Mouse (Mus musculus) midbrain, embryonic 13.5 days (tissue): ENCODE measurements around the gene Sec1. TPM values are rescaled to one million over a fixed set of nuclear protein-coding genes. Genes with fewer than 3 reads are reported as not detected.

Experiments used
- ATAC-seq: fragments of 200-750 bp; cut with Nextera tagmentation; 2 replicates; pipeline ENCODE4 v1.8.0; 2017; ENCODE audit warnings: mild to moderate bottlenecking, moderate TSS enrichment, moderate library complexity
- H3K27ac ChIP-seq: fragments of 300-500 bp; sonication (generic); 2 replicates; pipeline ENCODE4 v1.5.1; 2015; ENCODE audit warnings: inconsistent platforms, mild to moderate bottlenecking, moderate library complexity
- H3K27me3 ChIP-seq: fragments of 300-500 bp; sonication (generic); 2 replicates; pipeline ENCODE4 v1.6.1; 2015; ENCODE audit warnings: mild to moderate bottlenecking, inconsistent platforms
- H3K36me3 ChIP-seq: fragments of 300-500 bp; sonication (generic); 2 replicates; pipeline ENCODE4 v1.6.1; 2015; ENCODE audit warnings: mild to moderate bottlenecking, inconsistent platforms
- H3K4me1 ChIP-seq: fragments of 300-500 bp; sonication (generic); replicated peaks from 2 replicates; pipeline ENCODE4 v1.6.1; 2015; ENCODE audit warnings: inconsistent platforms
- H3K4me2 ChIP-seq: fragments of 300-500 bp; sonication (generic); replicated peaks from 2 replicates; pipeline ENCODE4 v1.6.1; 2015; ENCODE audit warnings: moderate library complexity, mild to moderate bottlenecking, inconsistent platforms
- H3K4me3 ChIP-seq: fragments of 300-500 bp; sonication (generic); replicated peaks from 2 replicates; pipeline ENCODE4 v1.5.1; 2015; ENCODE audit warnings: mild to moderate bottlenecking, inconsistent platforms
- H3K9ac ChIP-seq: fragments of 300-500 bp; sonication (generic); replicated peaks from 2 replicates; pipeline ENCODE4 v1.6.1; 2015; ENCODE audit warnings: mild to moderate bottlenecking, inconsistent platforms
- H3K9me3 ChIP-seq: fragments of 300-500 bp; sonication (generic); 2 replicates; pipeline ENCODE4 v1.6.1; 2016; ENCODE audit warnings: mild to moderate bottlenecking, inconsistent platforms
- WGBS: fragments of 180-500 bp; shearing (Covaris S2); methylation state at CpG from one replicate; pipeline ENCODE4 v1.1.7; 2015; 5-methylcytosine and 5-hydroxymethylcytosine counted together
- polyA plus RNA-seq: library from polyadenylated mRNA; unstranded; fragments of >200 nt; fragmentation: Nextera tagmentation; extraction: Ambion mirVana; gene quantifications from 2 replicates; pipeline ENCODE4 v1.2.1, GENCODE M21; 2015

Gene Sec1
- polyA plus RNA-seq, 1 experiment from 2014 or later: 0.31 TPM

DNA sequence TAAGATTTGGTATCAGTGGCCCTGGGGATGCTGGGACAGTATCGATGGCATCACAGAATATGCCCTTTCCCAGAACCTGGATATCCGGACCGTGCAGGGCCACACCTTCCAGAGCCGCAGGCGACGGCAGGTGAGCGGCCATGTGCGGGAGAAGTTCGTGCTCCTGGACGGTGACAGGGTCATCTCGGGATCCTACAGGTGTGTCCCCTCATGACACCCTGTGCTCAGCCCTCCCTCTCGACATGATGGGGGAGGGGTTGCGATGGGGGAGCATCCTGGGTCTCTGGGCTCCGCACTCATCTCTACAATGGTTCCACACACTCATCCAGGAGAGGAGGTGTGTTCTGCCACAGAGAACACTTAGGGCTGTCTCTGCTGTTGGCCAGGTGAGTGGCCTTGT is 29.6 kb upstream of the Sec1 start:
- no peaks in the 10 kb centered on the region for H3K27me3 ChIP-seq
- no peak overlapping the region for H3K27ac ChIP-seq
- no peak overlapping the region for H3K4me3 ChIP-seq
- 96% methylated on average over 14 of the region's 14 CpGs for WGBS
- H3K9ac ChIP-seq: no peak overlapping the region
- H3K9me3 ChIP-seq: no peaks in the 10 kb centered on the region
- no peak for ATAC-seq
- H3K4me2 ChIP-seq: no peak overlapping the region
- H3K4me1 ChIP-seq: peaks cover 18% of the 10 kb centered on the region
- peaks cover 90% of the 10 kb centered on the region for H3K36me3 ChIP-seq

DNA sequence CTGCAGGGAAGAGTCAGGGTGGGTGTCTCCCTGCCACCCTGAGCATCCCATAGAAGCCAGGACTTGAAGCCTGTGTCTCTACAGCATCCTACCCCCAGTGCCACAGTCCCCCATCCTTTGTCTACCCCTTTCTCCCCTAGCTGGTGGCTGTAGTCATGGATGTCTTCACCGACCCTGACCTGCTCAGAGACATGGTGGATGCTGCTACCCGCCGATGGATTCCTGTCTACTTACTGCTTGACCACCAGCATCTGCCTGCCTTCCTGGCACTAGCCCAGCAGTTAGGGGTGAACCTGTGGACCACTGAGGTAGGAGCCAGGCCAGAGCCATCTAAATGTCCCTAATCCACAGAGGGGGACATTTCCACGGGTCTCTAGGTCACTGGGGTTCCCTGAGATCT is 29.1 kb upstream of the Sec1 start:
- H3K36me3 ChIP-seq: peaks cover 87% of the 10 kb centered on the region
- 92% methylated on average over 4 of the region's 4 CpGs for WGBS

DNA sequence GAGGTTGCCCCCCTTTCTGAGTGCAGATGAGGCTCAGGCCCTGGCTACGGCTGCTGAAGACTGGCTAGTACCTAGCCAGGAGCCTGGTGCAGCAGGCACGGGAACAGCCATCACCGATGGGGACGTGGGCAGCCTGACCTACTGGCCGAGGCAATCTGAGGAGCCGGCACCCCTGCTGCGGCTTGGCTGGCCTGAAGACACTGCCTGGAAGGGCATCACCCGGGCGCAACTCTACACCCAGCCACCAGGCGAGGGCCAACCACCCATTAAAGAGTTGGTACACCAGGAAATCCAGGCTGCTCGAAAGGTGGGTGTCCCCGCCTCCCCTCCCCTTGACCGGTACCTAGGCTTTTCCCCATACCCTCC is 28.1 kb upstream of the Sec1 start:
- H3K9ac ChIP-seq: no peak overlapping the region
- no peaks in the 10 kb centered on the region for H3K9me3 ChIP-seq
- H3K4me1 ChIP-seq: peaks cover 21% of the 10 kb centered on the region
- H3K36me3 ChIP-seq: peaks cover 82% of the 10 kb centered on the region
- H3K27me3 ChIP-seq: no peaks in the 10 kb centered on the region
- no peak overlapping the region for H3K4me3 ChIP-seq
- peak overlapping the region; percentile 28; the same call in 1 of the 2 replicates for H3K27ac ChIP-seq
- no peak for ATAC-seq
- WGBS: 88% methylated on average over 13 of the region's 13 CpGs
- H3K4me2 ChIP-seq: no peak overlapping the region

More for the DNA sequence above, 29.1 kb upstream of the Sec1 start:
- peaks cover 21% of the 10 kb centered on the region for H3K4me1 ChIP-seq
- H3K9ac ChIP-seq: no peak overlapping the region
- no peak overlapping the region for H3K4me3 ChIP-seq
- ATAC-seq: no peak
- no peaks in the 10 kb centered on the region for H3K9me3 ChIP-seq
- no peak overlapping the region for H3K27ac ChIP-seq
- no peak overlapping the region for H3K4me2 ChIP-seq
- H3K27me3 ChIP-seq: no peaks in the 10 kb centered on the region

DNA sequence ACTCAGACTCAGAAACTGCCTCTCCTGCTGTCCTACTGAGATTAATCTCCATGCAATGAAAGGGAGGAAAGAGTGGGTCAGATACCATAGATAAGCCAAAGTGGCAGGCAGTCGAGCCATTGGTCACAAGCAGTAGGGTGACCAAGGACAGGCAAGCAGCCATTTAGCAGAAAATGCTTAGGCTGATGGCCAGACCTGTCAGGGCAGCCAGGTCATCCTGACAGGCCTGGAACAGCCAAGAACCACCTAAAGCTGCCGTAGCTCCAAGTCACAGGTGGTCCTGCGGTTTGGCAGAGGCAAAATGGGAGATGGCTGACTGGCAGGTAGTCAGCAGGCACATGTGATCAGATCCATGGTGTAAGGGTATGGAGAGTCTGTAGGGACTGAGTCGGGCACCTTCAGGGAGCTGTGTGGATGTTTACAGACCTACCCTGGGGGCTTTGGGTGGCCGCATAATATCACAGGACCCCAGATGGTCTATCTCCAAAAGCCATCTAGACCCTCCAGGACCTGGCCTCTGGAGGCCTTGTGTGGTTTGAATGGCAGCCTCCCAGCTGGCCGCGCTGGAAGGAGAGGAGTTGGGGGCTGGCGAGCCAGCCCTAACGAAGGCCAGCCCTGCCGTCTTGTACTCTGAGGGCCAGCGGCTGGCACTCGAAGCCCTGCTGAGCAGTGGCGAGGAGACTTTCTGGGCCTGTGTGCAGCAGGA is 27.6 kb upstream of the Sec1 start:
- Histone ChIP-seq H3K4me1 (peaks cover 26% of the 10 kb centered on the region), H3K4me3 (no peak overlapping the region), H3K36me3 (peaks cover 77% of the 10 kb centered on the region), H3K4me2 (no peak overlapping the region), H3K27me3 (no peaks in the 10 kb centered on the region), H3K27ac (peak overlapping the region; percentile 28; the same call in 1 of the 2 replicates), H3K9ac (peak overlapping the region; percentile 42; the same call in 1 of the 2 replicates), H3K9me3 (no peaks in the 10 kb centered on the region)
- WGBS: 66% methylated on average over 13 of the region's 13 CpGs
- ATAC-seq: no peak

DNA sequence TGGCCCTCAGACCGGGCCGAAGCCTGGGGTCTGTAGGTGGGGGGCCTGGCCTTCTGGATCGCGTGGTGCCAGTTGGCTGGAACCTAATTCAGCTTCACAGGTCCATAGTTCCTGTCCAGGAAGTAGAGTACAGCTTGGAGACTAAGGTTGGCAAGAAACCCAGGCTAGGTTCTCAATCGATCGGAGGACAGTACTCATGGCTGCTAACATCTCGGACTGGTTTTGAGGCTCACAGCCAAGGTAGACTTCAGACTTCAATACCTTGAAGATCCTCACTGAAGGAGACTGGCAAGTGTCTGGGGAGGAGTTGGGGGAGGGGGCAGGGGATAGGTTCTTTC is 27.0 kb upstream of the Sec1 start:
- 82% methylated on average over 7 of the region's 7 CpGs for WGBS
- no peaks in the 10 kb centered on the region for H3K9me3 ChIP-seq
- peak overlapping the region; percentile 42; the same call in 1 of the 2 replicates for H3K9ac ChIP-seq
- no peak overlapping the region for H3K4me3 ChIP-seq
- ATAC-seq: no peak
- peaks cover 71% of the 10 kb centered on the region for H3K36me3 ChIP-seq
- no peak overlapping the region for H3K4me2 ChIP-seq
- H3K27ac ChIP-seq: no peak overlapping the region
- H3K27me3 ChIP-seq: no peaks in the 10 kb centered on the region
- H3K4me1 ChIP-seq: peaks cover 32% of the 10 kb centered on the region

DNA sequence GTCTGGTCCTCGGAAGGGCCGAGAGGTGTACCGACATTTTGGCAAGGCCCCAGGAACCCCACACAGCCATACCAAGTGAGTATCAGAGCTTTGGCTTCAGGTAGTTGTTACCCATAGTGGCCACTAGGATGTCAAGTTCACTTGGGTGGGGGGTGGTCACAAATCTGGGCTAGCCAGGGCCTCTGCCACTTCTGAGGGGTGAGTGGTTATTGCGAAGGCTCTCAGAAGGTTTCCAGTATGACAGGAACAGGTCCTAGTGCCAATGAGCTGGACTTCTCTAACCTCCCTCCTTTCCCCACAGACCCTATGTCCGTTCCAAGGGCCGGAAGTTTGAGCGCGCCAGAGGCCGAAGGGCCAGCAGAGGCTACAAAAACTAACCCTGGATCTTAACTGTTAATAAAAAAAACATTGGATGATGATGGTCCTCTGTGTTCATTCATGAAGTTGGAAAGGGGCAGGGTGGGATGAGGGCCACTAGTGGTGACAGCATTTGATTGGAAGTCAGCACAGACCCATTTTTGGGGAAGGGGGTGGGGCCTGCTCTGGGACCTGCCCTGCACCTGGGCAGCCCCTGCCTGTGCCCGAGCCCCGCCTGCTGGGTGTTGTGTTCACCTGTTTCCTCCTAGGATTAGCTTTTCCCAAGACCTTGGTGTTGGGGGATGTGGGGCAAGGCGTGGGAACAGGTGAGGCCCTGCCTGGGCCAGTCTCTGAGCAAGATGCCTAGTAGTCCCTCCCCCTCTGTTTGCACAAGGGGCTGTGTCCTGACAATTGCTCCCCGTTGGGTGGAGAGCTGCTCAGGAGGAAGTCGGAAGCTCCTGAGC is 26.4 kb upstream of the Sec1 start, which contains the start of gene Fam83e:
Fam83e (plus strand) TSS at position 800 of the 821 bp plus-strand sequence.
- no peaks in the 10 kb centered on the region for H3K9me3 ChIP-seq
- no peak within 1 kb of the TSS for H3K4me3 ChIP-seq
- H3K27me3 ChIP-seq: no peaks in the 10 kb centered on the region
- H3K4me1 ChIP-seq: peaks cover 38% of the 10 kb centered on the region
- H3K27ac ChIP-seq: peak within 1 kb of the TSS; percentile 28; the same call in 1 of the 2 replicates
- H3K4me2 ChIP-seq: no peak within 1 kb of the TSS
- 82% methylated on average over 14 of the region's 14 CpGs for WGBS
- no peak for ATAC-seq
- peaks cover 66% of the 10 kb centered on the region for H3K36me3 ChIP-seq
- peak within 1 kb of the TSS; percentile 91; the same call in 1 of the 2 replicates for H3K9ac ChIP-seq

DNA sequence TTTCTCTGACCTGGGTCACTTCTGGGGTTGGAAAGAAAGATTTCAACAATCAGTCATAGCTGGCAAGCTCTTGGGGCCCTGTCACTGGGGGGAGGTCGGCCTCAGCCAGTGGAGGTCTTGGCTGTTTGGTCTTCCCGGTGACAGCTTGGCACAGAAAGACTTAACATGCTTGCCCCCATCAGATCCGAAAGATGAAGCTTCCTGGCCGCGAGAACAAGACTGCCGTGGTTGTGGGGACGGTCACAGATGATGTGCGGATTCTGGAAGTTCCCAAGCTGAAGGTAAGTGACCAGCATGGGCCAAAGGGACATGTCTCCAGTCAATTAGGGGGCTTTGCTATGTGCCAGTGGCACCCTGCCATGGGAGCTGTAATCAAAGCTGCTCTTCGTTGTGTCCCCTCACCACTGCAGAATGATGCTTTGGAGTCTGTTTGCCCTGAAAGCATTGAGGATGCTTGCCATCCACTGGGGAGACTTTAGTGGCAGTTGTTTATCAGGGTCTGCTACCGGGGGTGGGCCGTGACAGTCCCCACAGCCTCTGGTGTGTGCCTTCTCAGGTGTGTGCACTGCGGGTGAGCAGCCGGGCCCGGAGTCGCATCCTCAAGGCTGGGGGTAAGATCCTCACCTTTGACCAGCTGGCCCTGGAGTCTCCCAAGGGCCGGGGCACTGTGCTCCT is 25.7 kb upstream of the Sec1 start:
- Histone ChIP-seq H3K36me3 (peaks cover 58% of the 10 kb centered on the region), H3K9me3 (no peaks in the 10 kb centered on the region), H3K4me1 (peaks cover 41% of the 10 kb centered on the region), H3K4me2 (peak overlapping the region; percentile 81), H3K9ac (peak overlapping the region; percentile 91), H3K27me3 (no peaks in the 10 kb centered on the region), H3K4me3 (no peak overlapping the region), H3K27ac (no peak overlapping the region)
- WGBS: 91% methylated on average over 16 of the region's 16 CpGs
- no peak for ATAC-seq

DNA sequence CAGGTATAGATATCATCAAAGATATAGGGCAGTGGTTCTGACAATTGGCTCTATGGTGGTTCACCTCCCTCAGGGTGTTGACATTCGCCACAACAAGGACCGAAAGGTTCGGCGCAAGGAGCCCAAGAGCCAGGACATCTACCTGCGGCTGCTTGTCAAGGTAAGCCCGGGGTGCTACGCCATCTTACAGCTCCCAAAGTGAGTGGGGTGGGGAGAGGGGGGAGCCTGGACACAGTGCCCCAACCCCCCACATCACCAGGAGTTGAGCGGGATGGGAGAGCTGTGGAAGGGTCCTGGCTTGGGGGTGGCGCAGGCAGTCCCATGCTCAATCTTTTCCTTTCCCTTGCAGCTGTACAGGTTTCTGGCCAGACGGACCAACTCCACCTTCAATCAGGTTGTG is 25.0 kb upstream of the Sec1 start:
- no peaks in the 10 kb centered on the region for H3K27me3 ChIP-seq
- no peaks in the 10 kb centered on the region for H3K9me3 ChIP-seq
- peaks cover 51% of the 10 kb centered on the region for H3K36me3 ChIP-seq
- H3K4me1 ChIP-seq: peaks cover 48% of the 10 kb centered on the region
- H3K4me3 ChIP-seq: peak overlapping the region; percentile 82
- peak overlapping the region; percentile 81 for H3K4me2 ChIP-seq
- ATAC-seq: no peak
- peak overlapping the region; percentile 91 for H3K9ac ChIP-seq
- 90% methylated on average over 10 of the region's 10 CpGs for WGBS
- H3K27ac ChIP-seq: no peak overlapping the region

DNA sequence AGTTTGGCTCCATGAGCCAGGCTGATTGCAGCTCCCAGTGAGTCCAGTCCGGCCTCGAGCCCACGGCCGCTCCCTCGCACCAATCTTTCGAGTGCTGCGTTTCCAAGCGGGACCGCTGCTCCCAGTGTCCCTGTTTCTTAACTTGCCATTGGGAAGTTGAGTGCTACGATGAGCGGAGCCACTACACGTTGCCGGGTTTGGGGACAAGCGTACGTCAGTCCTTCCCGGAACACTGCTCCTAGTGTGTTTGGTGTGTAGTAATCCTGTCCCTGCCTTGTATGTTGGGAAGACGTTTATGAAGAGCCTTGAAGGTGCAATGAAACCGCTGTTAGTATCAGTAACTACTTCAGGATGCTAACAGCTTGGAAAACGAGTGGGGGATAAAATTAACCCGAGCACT is 24.1 kb upstream of the Sec1 start:
- Histone ChIP-seq H3K36me3 (peaks cover 45% of the 10 kb centered on the region), H3K4me2 (peak overlapping the region; percentile 81), H3K9ac (peak overlapping the region; percentile 91), H3K4me1 (peaks cover 52% of the 10 kb centered on the region), H3K27me3 (no peaks in the 10 kb centered on the region), H3K27ac (peak overlapping the region; percentile 90), H3K4me3 (peak overlapping the region; percentile 82), H3K9me3 (no peaks in the 10 kb centered on the region)
- WGBS: under 1% methylated on average over 20 of the region's 20 CpGs
- no peak for ATAC-seq

DNA sequence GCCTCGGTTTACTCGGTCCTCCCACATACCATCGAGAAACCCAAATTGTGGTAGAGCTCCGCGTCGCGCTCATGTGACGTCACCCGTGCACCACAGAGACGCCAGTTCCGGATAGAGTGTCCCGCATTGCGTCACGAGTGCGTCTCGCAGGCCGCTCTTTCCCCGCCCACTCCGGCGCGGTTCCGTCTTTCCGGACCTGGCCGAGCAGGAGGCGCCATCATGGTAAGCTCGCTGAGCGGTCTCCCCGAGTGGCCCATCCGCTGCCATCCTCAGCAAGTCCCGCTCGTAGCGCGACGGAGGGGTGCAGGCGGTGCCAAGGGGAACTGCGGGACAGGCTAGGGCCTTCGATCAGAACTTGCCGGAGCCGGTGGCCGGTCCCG is 23.7 kb upstream of the Sec1 start, which contains the start of gene Sphk2:
Sphk2 (minus strand) TSS at position 85 of the 380 bp plus-strand sequence.
- peak within 1 kb of the TSS; percentile 81 for H3K4me2 ChIP-seq

DNA sequence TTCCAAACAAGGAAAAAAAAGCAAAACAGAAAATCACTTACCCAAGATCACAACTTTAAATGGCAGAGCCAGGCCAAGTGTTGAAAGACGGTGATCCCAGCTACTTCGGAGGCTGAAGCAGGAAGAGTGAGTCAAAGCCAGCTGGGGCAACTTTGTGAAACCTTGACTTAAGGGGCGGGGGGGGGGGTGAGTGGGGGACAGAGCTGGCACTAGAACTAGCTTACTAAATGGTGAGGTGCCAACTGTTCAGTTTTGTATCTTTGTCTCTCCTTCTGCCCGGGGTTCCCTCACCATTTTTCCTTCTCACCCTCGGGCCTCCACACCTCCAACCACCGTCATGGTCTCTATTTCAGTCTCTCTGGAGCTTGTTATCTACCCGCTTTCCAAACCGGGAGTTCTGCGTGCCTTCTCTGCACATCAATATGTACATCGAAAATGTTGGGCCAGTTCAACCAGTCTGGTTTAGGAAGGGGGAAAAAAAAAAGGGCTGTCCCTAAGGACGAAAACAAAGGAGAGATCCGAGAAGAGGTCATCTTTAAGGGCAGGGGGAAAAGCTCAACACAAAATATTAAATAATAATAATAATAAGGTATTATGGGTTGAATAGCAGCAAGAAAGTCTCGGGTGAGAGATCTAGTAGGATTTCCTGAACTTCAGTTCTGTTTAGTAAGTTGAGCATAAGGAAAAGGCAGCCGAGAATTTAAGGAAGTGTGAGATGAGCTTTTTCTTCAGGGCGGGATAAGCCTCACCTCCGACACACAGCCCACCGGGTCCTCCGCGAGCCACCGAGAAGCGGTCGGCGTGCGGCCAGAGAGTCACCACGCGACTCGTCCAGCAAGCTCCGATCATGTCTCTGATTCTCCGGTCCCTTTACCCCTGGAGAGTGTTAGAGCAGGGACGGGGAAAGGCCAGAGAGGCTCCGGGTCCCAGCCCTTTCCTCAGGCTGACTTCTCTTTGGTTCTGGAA is 23.0 kb upstream of the Sec1 start:
- peak; percentile 22 for ATAC-seq
- peaks cover 45% of the 10 kb centered on the region for H3K36me3 ChIP-seq
- no peaks in the 10 kb centered on the region for H3K27me3 ChIP-seq
- WGBS: 12% methylated on average over 31 of the region's 31 CpGs
- H3K4me2 ChIP-seq: peak overlapping the region; percentile 81
- peaks cover 56% of the 10 kb centered on the region for H3K4me1 ChIP-seq
- peak overlapping the region; percentile 91 for H3K9ac ChIP-seq
- peak overlapping the region; percentile 82 for H3K4me3 ChIP-seq
- H3K9me3 ChIP-seq: no peaks in the 10 kb centered on the region
- H3K27ac ChIP-seq: peak overlapping the region; percentile 90

More for the DNA sequence above, 23.7 kb upstream of the Sec1 start, which contains the start of gene Sphk2:
- Histone ChIP-seq H3K27ac (peak within 1 kb of the TSS; percentile 90), H3K4me1 (peaks cover 53% of the 10 kb centered on the region), H3K36me3 (peaks cover 45% of the 10 kb centered on the region), H3K9ac (peak within 1 kb of the TSS; percentile 91), H3K27me3 (no peaks in the 10 kb centered on the region), H3K9me3 (no peaks in the 10 kb centered on the region), H3K4me3 (peak within 1 kb of the TSS; percentile 82)
- peak; percentile 76 for ATAC-seq
- WGBS: under 1% methylated on average over 41 of the region's 41 CpGs
